Mouse (Mus musculus): Measurements from ENCODE around the gene Ttll7.

DNA sequence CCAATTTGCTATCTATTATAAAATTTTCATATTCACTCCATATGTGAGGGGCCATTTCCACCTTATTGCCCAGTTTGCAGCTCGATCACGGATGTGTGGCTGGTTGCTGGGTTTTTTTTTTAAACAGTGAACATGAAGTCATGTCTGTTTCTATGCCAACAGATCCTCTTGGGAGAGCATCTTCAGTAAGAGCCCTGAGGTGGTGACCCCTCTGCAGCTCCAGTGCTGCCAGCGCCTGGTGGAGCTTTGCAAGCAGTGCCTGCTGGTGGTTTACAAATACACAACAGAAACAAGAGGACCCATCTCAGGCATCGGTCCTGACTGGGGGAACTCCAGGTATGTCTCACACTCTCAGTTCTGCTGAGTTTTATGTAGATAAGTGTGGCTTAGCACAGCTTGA lies 115.7 kb downstream of the Ttll7 start:
- TF ChIP-seq CTCF (IDR thresholded peaks at IDR 0.05; ENCODE audit: low read depth): no peak
- TF ChIP-seq EP300 (IDR thresholded peaks at IDR 0.05; ENCODE audit: low read depth): no peak
